In the genomic region with DNA sequence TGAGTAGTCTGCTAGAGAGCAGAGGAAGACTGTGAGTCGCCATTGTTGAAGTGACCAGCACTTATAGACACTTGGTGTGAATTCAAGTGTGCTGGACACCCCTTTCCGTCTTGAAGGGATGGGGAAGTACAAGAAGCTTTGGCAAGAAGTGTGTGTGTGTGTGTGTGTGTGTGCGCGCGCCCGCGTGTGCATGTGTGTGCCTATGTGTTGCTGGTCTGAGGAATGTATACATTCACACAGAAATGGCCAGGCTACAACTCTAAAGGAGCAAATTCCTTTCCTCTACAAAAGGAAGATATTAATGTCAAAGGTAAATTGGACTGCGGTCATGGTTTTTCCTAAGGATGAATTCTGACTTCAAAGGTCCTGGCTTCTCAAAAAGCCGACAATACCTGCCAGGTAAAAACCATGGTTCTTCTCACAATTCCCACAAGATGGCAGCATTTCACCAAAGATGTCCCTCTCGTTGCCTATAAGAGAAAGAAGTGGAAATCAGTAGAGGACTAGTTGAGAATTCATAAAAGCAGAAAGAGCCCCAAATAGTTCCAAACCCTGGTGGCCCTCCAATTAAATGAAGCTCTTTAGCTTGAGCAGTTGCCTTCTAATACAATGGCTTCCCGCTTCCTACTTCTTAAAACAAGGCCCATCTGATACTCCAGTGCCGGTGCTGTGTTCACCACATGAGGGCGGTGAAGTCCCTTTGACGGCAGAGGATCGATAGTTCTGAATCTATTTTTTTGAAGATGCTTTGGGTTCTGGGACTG, we compare ENCODE assay signal across 7 mouse cellular contexts.
DNase-seq lines count a peak whose midpoint lies in the region; ATAC-seq lines count a peak whose summit lies in the region.

No protein-coding gene starts in this region.

- 0 out of 2 replicates have a peak, but pooled peaks cover 3% of the 10 kb centered on the region for H3K9me3 ChIP-seq in forebrain, embryonic 16.5 days (ENCODE audit: control insufficient read depth, low read length)
- peaks cover 2% of the 10 kb centered on the region; the same call in 1 of the 2 replicates for H3K9me3 ChIP-seq in hindbrain, embryonic 16.5 days (ENCODE audit: control insufficient read depth, low read length)

- WGBS in forebrain, embryonic 16.5 days = 56% methylated on average over 15 of the region's 15 CpGs
- WGBS in hindbrain, embryonic 16.5 days = 53% methylated on average over 15 of the region's 15 CpGs

- no peak overlapping the region for H3K9ac ChIP-seq in forebrain, embryonic 16.5 days (replicated peaks; ENCODE audit: low read depth, low read length)
- H3K9ac ChIP-seq in hindbrain, embryonic 16.5 days (ENCODE audit: low read depth, low read length) = no peak overlapping the region

- H3K4me2 ChIP-seq in forebrain, embryonic 16.5 days (ENCODE audit: low read length) = peak overlapping the region; percentile 35
- peak overlapping the region; percentile 36 for H3K4me2 ChIP-seq in hindbrain, embryonic 16.5 days (ENCODE audit: low read length)

- no peaks in the 10 kb centered on the region for H3K36me3 ChIP-seq in forebrain, embryonic 16.5 days (ENCODE audit: control insufficient read depth, insufficient read depth)
- no peaks in the 10 kb centered on the region for H3K36me3 ChIP-seq in hindbrain, embryonic 16.5 days (ENCODE audit: control insufficient read depth, insufficient read depth, low read length)

- H3K27me3 ChIP-seq in forebrain, embryonic 16.5 days (replicated peaks; ENCODE audit: control insufficient read depth, insufficient read depth, low read length) = no peaks in the 10 kb centered on the region
- 0 out of 2 replicates have a peak, but pooled peaks cover 3% of the 10 kb centered on the region for H3K27me3 ChIP-seq in hindbrain, embryonic 16.5 days (replicated peaks; ENCODE audit: control insufficient read depth, insufficient read depth, low read length)

- H3K4me3 ChIP-seq in forebrain, embryonic 16.5 days (replicated peaks; ENCODE audit: low read length) = no peak overlapping the region
- H3K4me3 ChIP-seq in hindbrain, embryonic 16.5 days (ENCODE audit: low read length) = no peak overlapping the region

- no peaks in the 10 kb centered on the region for H3K4me1 ChIP-seq in forebrain, embryonic 16.5 days (replicated peaks; ENCODE audit: control insufficient read depth, insufficient read depth, low read length)
- H3K4me1 ChIP-seq in hindbrain, embryonic 16.5 days (ENCODE audit: control insufficient read depth, insufficient read depth, low read depth, low read length) = no peaks in the 10 kb centered on the region

- ATAC-seq in cerebellum, adult (ENCODE audit: insufficient number of reproducible peaks, low FRiP score, low TSS enrichment) = peak; percentile 20
- peak; percentile 64 for ATAC-seq in forebrain, embryonic 16.5 days
- ATAC-seq in hindbrain, embryonic 16.5 days = peak; percentile 86

- H3K27ac ChIP-seq in forebrain, embryonic 16.5 days (ENCODE audit: low read length) = no peak overlapping the region
- H3K27ac ChIP-seq in hindbrain, embryonic 16.5 days (ENCODE audit: low read depth, low read length) = no peak overlapping the region

- peak; percentile 73 for DNase-seq in R1 (ENCODE audit: low read depth, low spot score)
- DNase-seq in layer of hippocampus, postnatal 25 days (ENCODE audit: extremely low spot score in 1 of 2, low spot score in 1 of 2) = peak; percentile 46 to 54
- peak; percentile 59 for DNase-seq in lung, postnatal 25 days (ENCODE audit: low spot score)
- peak; percentile 60 for DNase-seq in retina, postnatal 7 days (ENCODE audit: low read depth, low spot score)

Comparison
In these comparisons a context has a peak if more than half of its experiments do, and no peak if none do; other contexts are left out.
1. ATAC-seq: peak in every context shown above with its lines; median percentile 86 in hindbrain, embryonic 16.5 days; 64 in forebrain, embryonic 16.5 days; 20 in cerebellum, adult.